Mouse (Mus musculus) fibroblast of lung, adult 2 months (primary cell): ENCODE results near the gene Cyp2c38.
"Not testable (repeated sequence)": the region's sequence is repeated elsewhere in the genome, so short reads cannot be mapped to it uniquely, and the experiment has no call there.

Experiments used
- DNase-seq: peaks from one replicate; pipeline ENCODE4 v3.0.0-alpha.2; 2011; ENCODE audit warnings: low read depth

The Cyp2c38 gene

GRCm38 (mm10) chr19:39462941-39463340 is at the start of gene Cyp2c38:
Cyp2c38 (minus strand) TSS chr19:39463075.
- no peak for DNase-seq

DNA sequence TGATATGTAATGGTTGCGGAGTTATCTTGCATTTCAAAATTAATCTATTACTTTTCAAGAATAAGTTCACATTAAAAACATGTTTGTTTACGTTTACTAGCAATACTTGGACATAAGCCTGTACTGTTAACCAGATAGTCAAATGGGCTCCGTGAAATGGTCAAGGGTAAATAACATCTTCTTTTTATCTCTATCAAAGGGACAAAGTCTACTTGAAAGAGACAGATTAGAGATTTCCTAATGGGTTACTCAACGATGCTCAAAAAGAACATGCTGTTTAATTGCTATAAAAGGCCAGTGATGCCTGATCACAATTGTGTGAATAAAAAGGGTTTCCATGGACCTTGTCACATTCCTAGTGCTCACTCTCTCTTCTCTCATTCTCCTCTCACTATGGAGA is 47.7 kb upstream of the Cyp2c38 start, which contains the start of gene Cyp2c39:
Cyp2c39 (plus strand) TSS at position 329 of the 400 bp plus-strand sequence.
- DNase-seq: no peak

DNA sequence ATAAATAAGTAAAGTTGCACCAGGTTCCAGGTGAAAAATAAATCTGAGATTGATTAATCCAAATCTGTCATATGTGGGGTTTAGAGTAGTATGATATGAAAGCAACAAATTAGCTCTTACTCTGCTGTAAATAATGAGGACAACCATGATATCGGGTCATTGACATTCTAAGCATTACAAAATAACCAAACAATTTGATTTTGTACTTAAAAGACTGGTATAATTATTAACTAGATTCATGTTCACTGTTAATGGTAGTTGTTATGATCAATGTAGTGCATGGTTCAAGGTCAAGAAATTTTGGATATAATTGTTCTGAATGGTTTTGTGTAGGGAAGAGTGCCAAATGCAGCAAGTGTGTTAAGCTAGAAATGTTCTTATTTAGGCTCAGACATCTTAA is 46.7 kb upstream of the Cyp2c38 start:
- DNase-seq: no peak

GRCm38 (mm10) chr19:39506341-39506740 is 43.5 kb upstream of the Cyp2c38 start:
- no peak for DNase-seq

DNA sequence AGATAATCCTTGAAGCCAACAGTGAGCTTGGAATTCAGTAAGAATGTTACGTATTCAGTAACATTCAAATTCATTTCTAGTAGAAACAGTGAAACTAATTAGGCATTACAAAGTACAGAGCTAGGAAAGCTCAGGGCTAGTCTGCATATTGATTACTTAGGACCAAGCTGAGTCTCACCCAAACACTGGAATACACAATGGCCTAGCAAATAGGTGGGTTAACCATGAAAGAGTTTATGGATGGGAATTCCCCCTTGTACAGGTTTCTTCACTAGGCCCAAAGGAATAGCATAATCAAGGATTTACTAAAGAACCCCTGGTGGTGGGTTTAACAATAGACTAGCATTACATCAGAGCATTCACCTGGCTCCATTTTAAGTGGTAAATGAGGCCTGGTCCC is 21.1 kb upstream of the Cyp2c38 start:
- not testable (repeated sequence) for DNase-seq

DNA sequence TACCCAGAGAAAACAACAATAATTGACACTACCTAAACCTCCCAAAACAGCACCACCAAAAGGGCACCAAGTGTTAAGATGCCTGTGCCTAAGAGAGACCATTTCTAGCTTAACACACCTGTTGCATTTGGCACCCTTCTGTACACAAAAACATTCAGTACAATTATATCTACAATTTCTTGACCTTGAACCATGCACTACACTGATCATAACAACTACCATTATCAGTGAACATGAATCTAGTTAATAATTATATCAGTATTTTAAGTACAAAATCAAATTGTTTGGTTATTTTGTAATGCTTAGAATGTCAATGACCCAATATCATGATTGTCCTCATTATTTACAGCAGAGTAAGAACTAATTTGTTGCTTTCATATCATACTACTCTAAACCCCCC is 1.0 kb upstream of the Cyp2c38 start:
- no peak for DNase-seq
